Mouse (Mus musculus) urinary bladder, adult 2 months (tissue): ENCODE measurements around the gene Pdlim4. TPM values are rescaled to one million over a fixed set of nuclear protein-coding genes. Genes with fewer than 3 reads are reported as not detected.
"Not testable (repeated sequence)": the region's sequence is repeated elsewhere in the genome, so short reads cannot be mapped to it uniquely, and the experiment has no call there.

ENCODE experiments used
- DNase-seq: peaks from one replicate; pipeline ENCODE4 v3.0.0; 2022; ENCODE audit warnings: low spot score
- polyA plus RNA-seq: library from polyadenylated mRNA; depleted of rRNA; stranded (reverse); fragments of >200 nt; gene quantifications from 2 replicates; pipeline ENCODE4 v1.2.3, GENCODE M21; 2012

Pdlim4 gene
- polyA plus RNA-seq, 1 experiment = 183 TPM

DNA sequence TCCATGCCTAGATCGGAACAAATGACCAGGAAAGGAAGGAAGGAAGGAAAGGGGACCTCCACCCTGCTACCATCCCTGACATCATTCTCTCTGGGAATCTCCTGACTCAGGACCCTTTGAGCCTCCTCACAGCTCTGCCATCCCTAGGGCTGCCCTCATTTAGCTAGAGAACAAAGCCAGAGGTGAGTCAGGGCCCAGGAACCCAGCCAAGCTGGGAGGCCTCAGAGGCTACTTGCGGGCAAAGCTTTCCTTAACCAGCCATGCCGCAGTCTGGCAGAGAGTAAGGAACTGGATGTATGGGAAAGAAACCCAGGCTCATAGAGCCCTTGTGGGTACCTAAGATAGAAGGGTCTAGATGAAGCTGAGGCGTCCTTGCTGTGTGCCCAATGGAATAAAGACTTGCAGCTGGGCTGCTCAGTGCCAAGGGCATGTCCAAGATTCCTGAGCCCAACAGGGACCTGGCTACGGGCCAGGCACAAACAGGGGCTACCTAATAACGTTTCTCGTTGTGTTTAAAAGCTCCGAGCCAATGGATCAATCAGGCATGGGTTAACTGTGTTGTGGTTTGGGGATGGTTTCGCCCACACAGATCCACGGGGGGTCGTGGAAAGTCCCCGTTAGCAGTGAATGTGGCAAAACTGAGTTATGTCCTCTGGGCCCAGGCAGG lies 6.6 kb downstream of the Pdlim4 start:
- DNase-seq = no peak

DNA sequence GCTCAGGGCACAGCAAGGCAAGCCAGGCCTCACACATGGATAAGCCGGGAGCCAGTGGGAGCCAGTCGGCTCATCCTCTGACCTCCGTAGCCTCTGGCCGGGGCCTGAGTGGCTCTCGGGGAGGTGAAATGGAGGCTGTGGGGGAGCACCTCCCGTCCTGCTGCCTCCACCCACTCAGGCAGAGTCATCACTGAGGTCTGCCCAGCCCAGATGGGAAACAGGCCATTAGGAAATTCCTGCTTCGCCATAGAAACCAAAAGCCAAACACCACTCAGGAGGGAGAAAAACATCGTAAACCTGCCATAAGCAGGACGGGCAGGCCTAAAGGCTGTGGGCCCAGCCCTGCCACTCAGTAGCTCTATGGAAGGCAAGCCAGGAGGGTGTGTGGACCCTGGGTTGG lies 8.5 kb downstream of the Pdlim4 start:
- DNase-seq = no peak

DNA sequence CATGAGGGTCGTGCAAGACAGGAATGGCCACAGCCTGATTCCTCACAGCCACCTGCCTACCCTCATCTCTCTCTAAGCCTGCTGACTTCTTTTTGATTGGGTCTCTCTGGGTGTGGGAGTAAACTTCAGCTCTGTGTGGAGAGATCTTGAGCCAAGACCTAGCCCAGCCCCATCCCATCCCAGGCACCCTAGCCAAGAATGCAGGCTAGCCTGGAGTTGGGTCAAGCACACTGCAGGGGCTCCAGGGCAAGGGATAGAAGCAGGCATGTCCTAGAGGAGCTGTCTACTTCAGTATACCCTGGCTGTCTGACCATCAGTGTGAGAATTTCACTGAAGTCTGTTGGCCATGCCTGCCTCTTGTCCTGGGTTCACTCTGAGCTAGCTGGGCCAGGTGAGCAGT lies 9.3 kb downstream of the Pdlim4 start:
- DNase-seq = no peak

- DNase-seq = no peak
Observed at GRCm38 (mm10) chr11:54058643-54059042, 10.2 kb downstream of the Pdlim4 start.

DNA sequence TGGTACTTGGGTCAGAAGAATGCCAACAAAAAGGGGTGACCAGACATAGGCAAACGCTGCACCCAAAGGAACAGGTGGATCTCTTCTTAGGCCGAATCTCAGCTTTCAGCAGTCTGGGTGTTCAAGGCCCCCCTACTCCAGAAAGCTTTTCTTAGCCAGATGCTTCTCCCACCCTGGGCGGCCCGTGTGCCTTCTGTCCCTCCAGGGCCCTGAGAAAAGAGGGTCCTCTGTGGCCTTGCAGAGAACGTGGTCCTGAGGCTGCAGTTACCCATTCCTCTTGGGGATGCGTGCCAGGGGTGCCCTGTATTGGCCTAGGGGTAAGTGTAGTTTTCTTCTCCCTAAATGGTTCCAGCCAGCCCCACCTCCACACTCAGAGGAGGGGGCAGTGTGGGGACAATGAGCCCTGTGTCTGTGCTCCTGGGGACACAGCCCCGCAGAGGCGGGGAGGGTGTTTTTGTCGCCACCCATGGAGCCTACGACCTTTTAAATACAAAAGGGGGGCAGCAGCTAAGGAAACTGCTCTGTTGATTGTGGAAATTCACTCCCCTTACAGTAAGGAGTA lies 10.7 kb downstream of the Pdlim4 start:
- DNase-seq = no peak

GRCm38 (mm10) chr11:54057428-54057827 lies 11.4 kb downstream of the Pdlim4 start:
- DNase-seq = no peak

DNA sequence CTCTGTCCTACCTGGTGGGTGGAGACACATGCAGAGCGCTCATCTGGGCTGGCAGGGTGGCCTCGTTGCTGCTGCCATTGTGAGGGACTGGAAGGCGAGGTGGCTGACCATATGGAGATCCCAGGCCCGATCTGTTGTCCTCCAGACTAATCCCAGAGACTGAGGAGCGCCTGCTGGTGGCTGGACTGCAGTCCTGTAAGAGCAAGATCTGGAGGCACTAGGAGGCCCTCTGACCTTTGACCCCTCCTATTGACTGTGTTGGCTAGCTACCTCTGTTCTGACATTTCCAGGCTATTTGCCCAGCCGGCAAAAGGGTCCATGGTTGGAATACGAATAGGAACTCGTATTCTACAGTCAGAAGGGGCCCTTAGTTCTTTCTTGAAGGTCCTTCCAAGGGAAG lies 12.7 kb downstream of the Pdlim4 start:
- DNase-seq = no peak

DNA sequence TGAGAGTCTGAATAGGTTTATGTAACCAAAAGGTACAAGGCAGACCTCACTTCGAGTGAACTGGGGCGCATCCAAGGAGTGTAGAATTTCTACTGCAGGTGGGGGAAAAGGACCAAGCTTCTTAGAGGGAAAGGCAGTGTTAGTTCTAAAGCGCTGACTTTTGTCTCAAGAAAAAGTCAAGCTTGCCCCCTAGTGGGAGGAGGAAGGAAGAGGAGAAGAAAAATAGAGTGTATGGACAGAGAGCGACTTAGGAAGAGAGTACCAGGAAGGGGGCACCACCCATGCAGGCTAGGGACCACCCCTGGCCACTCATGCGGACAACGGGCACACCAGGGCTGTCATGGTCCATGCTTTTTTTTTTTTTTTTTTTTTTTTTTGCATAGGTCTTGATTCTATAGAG lies 14.6 kb downstream of the Pdlim4 start:
- no peak for DNase-seq

- no peak for DNase-seq
Observed at GRCm38 (mm10) chr11:54053090-54053489, 15.7 kb downstream of the Pdlim4 start.

DNA sequence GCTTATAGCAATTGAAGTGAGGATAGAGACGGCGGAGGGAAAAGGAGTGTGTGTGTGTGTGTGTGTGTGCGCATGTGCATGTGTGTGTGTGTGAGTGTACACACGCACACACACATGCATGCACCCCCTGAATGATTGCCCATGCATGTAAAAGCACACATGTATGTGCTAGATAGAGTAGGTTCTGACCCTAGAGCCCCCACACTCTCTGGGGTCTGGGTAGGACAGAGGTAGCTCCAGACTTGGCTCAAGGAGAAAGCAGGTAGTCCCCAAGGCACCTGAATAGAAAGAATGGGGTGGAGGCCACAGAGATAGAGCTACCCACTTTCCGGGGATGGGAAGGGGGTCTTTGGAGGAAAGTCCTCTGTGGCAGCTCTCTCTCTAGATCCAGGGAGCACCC lies 16.7 kb downstream of the Pdlim4 start:
- DNase-seq = no peak

DNA sequence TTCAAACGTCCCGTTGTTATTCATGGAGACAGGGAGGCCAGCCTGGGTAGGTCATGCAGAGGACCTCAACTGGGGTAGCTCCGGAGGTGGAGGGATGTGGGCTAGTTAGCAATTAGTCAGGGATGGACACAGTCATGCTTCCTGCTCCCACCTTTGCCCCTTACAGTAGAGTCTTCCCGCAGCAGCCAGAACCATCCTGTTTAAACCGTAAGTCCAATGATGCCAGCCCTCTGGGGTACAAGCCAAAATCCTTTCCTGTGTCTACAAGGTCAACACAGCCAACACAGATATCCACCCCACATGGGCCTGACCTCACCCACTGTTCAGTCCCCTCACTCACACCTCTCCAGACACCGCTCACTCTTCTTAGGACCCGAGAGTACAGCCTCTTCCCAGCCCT lies 17.7 kb downstream of the Pdlim4 start:
- no peak for DNase-seq

GRCm38 (mm10) chr11:54050205-54050604 lies 18.6 kb downstream of the Pdlim4 start:
- DNase-seq = no peak

GRCm38 (mm10) chr11:54040676-54041075 lies 28.1 kb downstream of the Pdlim4 start:
- no peak for DNase-seq

DNA sequence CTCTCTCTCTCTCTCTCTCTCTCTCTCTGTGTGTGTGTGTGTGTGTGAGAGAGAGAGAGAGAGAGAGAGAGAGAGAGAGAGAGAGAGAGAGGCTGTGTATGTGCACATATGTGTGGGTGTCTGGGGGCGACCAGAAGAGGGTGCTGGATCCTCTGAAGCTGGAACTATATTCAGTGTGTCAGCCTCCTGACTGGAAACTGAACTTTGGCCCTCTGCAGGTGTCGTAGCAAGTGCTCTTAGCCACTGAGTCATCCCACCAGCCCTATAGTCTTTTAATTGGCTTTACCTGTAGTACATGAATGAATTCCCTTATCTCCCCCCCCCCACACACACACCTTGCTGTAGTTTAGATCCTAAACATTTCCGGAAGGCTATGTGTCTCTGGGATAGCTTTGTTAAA lies 35.9 kb downstream of the Pdlim4 start:
- DNase-seq = not testable (repeated sequence)

GRCm38 (mm10) chr11:54028997-54029396 lies 39.8 kb downstream of the Pdlim4 start:
- DNase-seq = no peak

DNA sequence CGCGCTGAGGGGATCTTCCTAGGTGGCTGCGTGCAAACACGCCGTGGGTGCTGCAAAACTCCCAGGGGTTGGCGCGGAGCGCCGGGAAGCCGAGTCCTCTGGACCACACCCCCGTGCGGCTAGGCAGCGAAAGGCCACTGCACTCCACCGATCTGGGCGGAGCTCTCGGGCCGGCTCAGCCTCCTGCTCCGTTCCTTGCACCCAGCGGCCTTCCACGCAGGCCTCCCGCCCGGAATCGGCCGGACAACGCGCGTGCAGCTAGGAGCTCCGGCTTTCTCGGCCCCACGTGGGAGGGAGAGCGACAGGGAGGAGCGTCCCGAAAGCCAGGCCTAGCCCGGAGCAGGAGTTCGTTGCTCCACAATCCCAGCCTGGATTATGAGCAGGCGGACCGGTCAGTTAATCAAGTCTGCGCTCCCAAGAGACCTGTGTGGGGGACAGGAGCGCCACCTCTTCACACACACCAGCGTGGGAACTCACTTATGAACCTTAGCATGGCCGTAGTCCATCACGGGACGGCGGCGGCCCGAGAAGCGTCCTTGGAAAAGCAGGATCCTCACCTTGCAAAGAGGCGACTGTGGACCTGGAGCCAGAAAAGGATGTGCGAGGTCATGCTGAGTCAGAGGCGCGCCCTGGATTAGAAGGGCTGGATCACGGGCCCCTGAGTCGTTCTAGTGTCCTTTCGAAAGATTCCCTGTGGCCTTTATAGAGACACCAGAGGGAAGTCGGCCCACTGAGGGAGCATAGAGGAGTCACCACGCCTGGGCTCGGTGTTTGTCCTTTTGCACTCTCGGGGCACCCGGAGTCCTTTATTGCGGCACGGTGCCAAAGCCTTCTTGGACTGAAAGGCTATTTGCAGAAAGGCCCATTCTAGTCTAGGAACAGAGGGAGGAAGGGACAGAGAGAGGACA lies 40.5 kb downstream of the Pdlim4 start, which contains the start of gene Slc22a4:
TSS of gene Slc22a4 (minus strand) at position 47 of the 908 bp plus-strand sequence.
- DNase-seq = peak; percentile 70

DNA sequence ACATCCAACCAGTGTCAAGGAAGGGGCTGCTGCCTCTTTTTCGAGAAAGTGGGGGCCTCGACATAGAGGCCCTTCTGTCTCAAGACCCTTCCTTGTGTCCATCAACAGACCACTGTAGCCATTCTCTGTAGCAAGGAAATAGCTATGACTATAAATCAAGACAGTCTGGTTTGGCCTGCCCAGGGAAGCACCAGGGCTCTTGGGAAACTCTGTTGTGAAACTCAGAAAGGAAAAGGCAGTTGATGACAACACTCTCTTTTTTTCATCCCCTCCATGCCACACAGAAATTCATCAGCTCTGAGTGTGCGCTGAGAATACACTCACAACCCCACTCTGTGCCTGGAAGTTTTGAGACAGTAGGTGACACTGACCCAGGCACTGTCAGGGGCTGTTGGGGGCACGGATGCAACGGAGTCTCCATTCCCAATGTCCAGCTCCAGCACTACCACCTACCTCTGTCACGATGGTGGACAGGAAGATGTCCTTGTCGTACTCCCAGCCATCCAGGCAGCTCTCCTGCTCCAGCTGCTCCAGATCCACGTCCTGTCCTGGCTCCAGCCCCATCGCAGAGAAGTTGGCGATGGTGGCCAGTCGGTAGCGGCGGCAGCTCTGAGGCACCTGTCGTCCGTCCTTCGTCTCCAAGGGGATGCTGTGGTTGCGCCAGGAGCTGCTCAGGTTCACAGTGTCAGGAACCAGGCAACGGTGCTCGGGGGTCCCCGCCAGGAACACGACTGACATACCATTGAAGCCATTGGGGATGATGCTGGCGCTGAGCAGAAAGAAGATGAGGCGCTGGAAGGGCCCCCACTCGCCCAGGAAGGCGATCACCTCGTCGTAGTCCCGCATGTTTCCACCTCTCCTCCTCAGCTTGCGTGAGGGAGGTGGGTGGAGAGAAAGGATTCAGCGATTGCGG lies 41.4 kb downstream of the Pdlim4 start:
- no peak for DNase-seq

- no peak for DNase-seq
Observed at GRCm38 (mm10) chr11:54026491-54027041, 42.2 kb downstream of the Pdlim4 start.

DNA sequence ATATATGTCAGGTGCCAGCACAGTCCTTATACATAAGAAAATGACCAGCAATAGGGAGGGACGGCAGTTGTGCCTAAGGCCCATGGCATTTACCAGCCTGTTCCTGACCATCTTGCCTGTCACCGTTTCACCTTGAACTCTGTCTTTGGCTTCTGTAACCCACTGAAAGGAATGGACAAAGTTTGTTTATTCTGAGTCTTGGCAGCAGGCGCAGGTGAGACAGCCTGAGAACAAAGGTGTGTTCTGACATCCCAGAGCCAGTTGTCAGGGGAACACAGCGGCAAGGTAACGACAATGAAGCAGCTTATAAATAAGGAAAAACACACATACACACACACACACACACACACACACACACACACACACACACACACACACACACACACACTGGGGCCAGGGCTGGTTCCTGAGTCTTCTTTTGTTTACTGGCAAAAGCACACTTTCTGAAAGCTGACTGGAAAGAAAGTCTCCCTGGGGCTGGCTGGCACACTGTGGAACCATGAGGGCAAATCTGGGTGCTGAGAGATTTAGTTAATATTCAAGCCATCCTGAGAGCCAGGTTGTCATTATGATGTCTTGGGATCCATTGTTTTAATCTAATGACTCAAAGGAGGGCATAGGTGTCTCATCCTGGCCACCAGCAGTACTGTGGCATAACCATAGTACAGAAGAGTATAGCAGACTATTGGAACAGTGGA lies 47.3 kb downstream of the Pdlim4 start:
- no peak for DNase-seq

DNA sequence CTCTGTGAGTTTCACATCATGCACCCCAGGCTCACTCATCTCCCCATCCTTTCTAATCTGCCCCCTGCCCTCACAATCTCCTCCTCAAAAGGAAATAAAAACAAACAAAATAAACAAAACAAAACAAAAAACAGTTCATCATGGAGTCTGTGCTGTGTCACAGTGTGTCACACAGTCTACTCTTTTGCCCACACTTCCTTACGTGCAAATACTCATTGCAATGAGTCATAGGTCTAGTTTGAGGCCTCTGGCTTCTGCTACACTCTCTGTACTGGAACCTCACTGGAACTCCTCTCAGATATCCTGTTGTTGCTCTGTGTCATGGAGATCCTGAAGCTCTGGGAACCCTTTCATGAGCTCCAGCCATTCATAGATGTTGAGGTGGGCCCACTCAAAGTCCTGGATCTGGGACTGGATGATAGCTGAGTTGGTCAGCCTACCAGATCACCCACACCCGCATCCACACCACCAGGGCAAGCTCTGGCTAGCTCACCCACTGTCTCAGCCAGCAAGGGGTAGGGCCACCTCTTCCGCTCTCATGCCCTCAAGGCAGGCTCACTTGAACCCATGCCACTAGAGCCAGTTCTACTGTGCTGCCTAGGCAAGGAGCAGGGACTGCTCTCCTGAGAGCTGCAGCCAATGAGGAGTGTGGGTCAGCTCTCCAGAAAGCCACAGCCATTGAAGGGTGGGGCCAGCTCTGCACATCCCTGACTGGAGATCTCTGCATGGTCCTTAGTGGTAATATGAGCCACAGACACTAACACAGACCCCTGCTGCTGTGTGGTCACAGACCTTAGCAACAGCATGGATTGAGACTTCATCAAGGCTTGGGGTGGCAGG lies 49.7 kb downstream of the Pdlim4 start:
- no peak for DNase-seq
